Mouse (Mus musculus): ENCODE results near the gene Mypop. TPM values are rescaled to one million over a fixed set of nuclear protein-coding genes. Genes with fewer than 3 reads are reported as not detected.

The Mypop gene
- polyA plus RNA-seq, 1 experiment, result 1.0 TPM

GRCm38 (mm10) chr7:18987747-18988146, 3.3 kb upstream of the Mypop start:
- Histone ChIP-seq H3K4me1 (ENCODE audit: control insufficient read depth, insufficient read depth, low read length) (peaks cover 7% of the 10 kb centered on the region; the same call in 1 of the 2 replicates), H3K4me3 (ENCODE audit: insufficient read depth, low read length) (no peak overlapping the region), H3K27ac (ENCODE audit: insufficient read depth, low read depth, low read length) (no peak overlapping the region)
- TF ChIP-seq CTCF (IDR thresholded peaks at IDR 0.05; ENCODE audit: low read depth, low read length), result no peak
- no peak for TF ChIP-seq POLR2A (IDR thresholded peaks at IDR 0.05; ENCODE audit: borderline replicate concordance, low read depth, low read length)

GRCm38 (mm10) chr7:18988780-18989179, 2.3 kb upstream of the Mypop start:
- TF ChIP-seq POLR2A (IDR thresholded peaks at IDR 0.05; ENCODE audit: borderline replicate concordance, low read depth, low read length) (no peak), CTCF (IDR thresholded peaks at IDR 0.05; ENCODE audit: low read depth, low read length) (no peak)
- H3K27ac ChIP-seq (ENCODE audit: insufficient read depth, low read depth, low read length), result no peak overlapping the region

GRCm38 (mm10) chr7:18989995-18990394, 1.1 kb upstream of the Mypop start:
- H3K27ac ChIP-seq (ENCODE audit: insufficient read depth, low read depth, low read length), result no peak overlapping the region
- TF ChIP-seq POLR2A (IDR thresholded peaks at IDR 0.05; ENCODE audit: borderline replicate concordance, low read depth, low read length), result no peak
- no peak for TF ChIP-seq CTCF (IDR thresholded peaks at IDR 0.05; ENCODE audit: low read depth, low read length)
- H3K4me3 ChIP-seq (ENCODE audit: insufficient read depth, low read length), result no peak overlapping the region
- H3K4me1 ChIP-seq (ENCODE audit: control insufficient read depth, insufficient read depth, low read length), result peaks cover 7% of the 10 kb centered on the region; the same call in 1 of the 2 replicates

More at GRCm38 (mm10) chr7:18988780-18989179, 2.3 kb upstream of the Mypop start:
- no peak overlapping the region for H3K4me3 ChIP-seq (ENCODE audit: insufficient read depth, low read length)
- peaks cover 7% of the 10 kb centered on the region; the same call in 1 of the 2 replicates for H3K4me1 ChIP-seq (ENCODE audit: control insufficient read depth, insufficient read depth, low read length)

- TF ChIP-seq CTCF (IDR thresholded peaks at IDR 0.05; ENCODE audit: low read depth, low read length), result no peak
- no peak for TF ChIP-seq POLR2A (IDR thresholded peaks at IDR 0.05; ENCODE audit: borderline replicate concordance, low read depth, low read length)
- peaks cover 7% of the 10 kb centered on the region; the same call in 1 of the 2 replicates for H3K4me1 ChIP-seq (ENCODE audit: control insufficient read depth, insufficient read depth, low read length)
These were observed 732 bp downstream of the Mypop start for GRCm38 (mm10) chr7:18991660-18992293.

GRCm38 (mm10) chr7:18992294-18992675, 1.2 kb downstream of the Mypop start:
- Histone ChIP-seq H3K4me1 (ENCODE audit: control insufficient read depth, insufficient read depth, low read length) (peaks cover 7% of the 10 kb centered on the region; the same call in 1 of the 2 replicates), H3K27ac (ENCODE audit: insufficient read depth, low read depth, low read length) (no peak overlapping the region)

More at GRCm38 (mm10) chr7:18991660-18992293, 732 bp downstream of the Mypop start:
- H3K4me3 ChIP-seq (ENCODE audit: insufficient read depth, low read length), result peak overlapping the region; percentile 48
- no peak overlapping the region for H3K27ac ChIP-seq (ENCODE audit: insufficient read depth, low read depth, low read length)

GRCm38 (mm10) chr7:18993036-18993435, 2.0 kb downstream of the Mypop start:
- no peak overlapping the region for H3K27ac ChIP-seq (ENCODE audit: insufficient read depth, low read depth, low read length)
- TF ChIP-seq CTCF (IDR thresholded peaks at IDR 0.05; ENCODE audit: low read depth, low read length), result no peak
- no peak for TF ChIP-seq POLR2A (IDR thresholded peaks at IDR 0.05; ENCODE audit: borderline replicate concordance, low read depth, low read length)
- H3K4me1 ChIP-seq (ENCODE audit: control insufficient read depth, insufficient read depth, low read length), result peaks cover 7% of the 10 kb centered on the region; the same call in 1 of the 2 replicates
- no peak overlapping the region for H3K4me3 ChIP-seq (ENCODE audit: insufficient read depth, low read length)

More at GRCm38 (mm10) chr7:18992294-18992675, 1.2 kb downstream of the Mypop start:
- TF ChIP-seq CTCF (IDR thresholded peaks at IDR 0.05; ENCODE audit: low read depth, low read length) (no peak), POLR2A (IDR thresholded peaks at IDR 0.05; ENCODE audit: borderline replicate concordance, low read depth, low read length) (no peak)
- peak overlapping the region; percentile 48 for H3K4me3 ChIP-seq (ENCODE audit: insufficient read depth, low read length)

- TF ChIP-seq POLR2A (IDR thresholded peaks at IDR 0.05; ENCODE audit: borderline replicate concordance, low read depth, low read length), result no peak
- no peak for TF ChIP-seq CTCF (IDR thresholded peaks at IDR 0.05; ENCODE audit: low read depth, low read length)
- no peak overlapping the region for H3K4me3 ChIP-seq (ENCODE audit: insufficient read depth, low read length)
- H3K4me1 ChIP-seq (ENCODE audit: control insufficient read depth, insufficient read depth, low read length), result peaks cover 7% of the 10 kb centered on the region
These were observed 7.8 kb downstream of the Mypop start for GRCm38 (mm10) chr7:18998835-18999234.

GRCm38 (mm10) chr7:19000421-19000820, 9.4 kb downstream of the Mypop start:
- Histone ChIP-seq H3K4me3 (ENCODE audit: insufficient read depth, low read length) (peak overlapping the region; percentile 65), H3K27ac (ENCODE audit: insufficient read depth, low read depth, low read length) (peak overlapping the region; percentile 28), H3K4me1 (ENCODE audit: control insufficient read depth, insufficient read depth, low read length) (peaks cover 10% of the 10 kb centered on the region)
- TF ChIP-seq POLR2A (IDR thresholded peaks at IDR 0.05; ENCODE audit: borderline replicate concordance, low read depth, low read length) (no peak), CTCF (IDR thresholded peaks at IDR 0.05; ENCODE audit: low read depth, low read length) (no peak)

More at GRCm38 (mm10) chr7:18998835-18999234, 7.8 kb downstream of the Mypop start:
- no peak overlapping the region for H3K27ac ChIP-seq (ENCODE audit: insufficient read depth, low read depth, low read length)

GRCm38 (mm10) chr7:19001066-19001806, 10.2 kb downstream of the Mypop start:
- H3K4me1 ChIP-seq (ENCODE audit: control insufficient read depth, insufficient read depth, low read length), result peaks cover 10% of the 10 kb centered on the region
- TF ChIP-seq POLR2A (IDR thresholded peaks at IDR 0.05; ENCODE audit: borderline replicate concordance, low read depth, low read length) (no peak), CTCF (IDR thresholded peaks at IDR 0.05; ENCODE audit: low read depth, low read length) (no peak)
- peak overlapping the region; percentile 59 for H3K27ac ChIP-seq (ENCODE audit: insufficient read depth, low read depth, low read length)
- H3K4me3 ChIP-seq (ENCODE audit: insufficient read depth, low read length), result peak overlapping the region; percentile 65

GRCm38 (mm10) chr7:19001807-19002085, 10.7 kb downstream of the Mypop start:
- Histone ChIP-seq H3K27ac (ENCODE audit: insufficient read depth, low read depth, low read length) (peak overlapping the region; percentile 59), H3K4me1 (ENCODE audit: control insufficient read depth, insufficient read depth, low read length) (peaks cover 10% of the 10 kb centered on the region), H3K4me3 (ENCODE audit: insufficient read depth, low read length) (peak overlapping the region; percentile 65)
- TF ChIP-seq POLR2A (IDR thresholded peaks at IDR 0.05; ENCODE audit: borderline replicate concordance, low read depth, low read length) (no peak), CTCF (IDR thresholded peaks at IDR 0.05; ENCODE audit: low read depth, low read length) (no peak)
